Mouse (Mus musculus) erythroblast, embryonic 14.5 days (primary cell): ENCODE results near the gene Sumo1.

Experiments
- GATA1 ChIP-seq: IDR thresholded peaks from 2 replicates; pipeline ENCODE4 v1.6.1; 2012; ENCODE audit warnings: low read length, inconsistent platforms, mixed read lengths
- TAL1 ChIP-seq: IDR thresholded peaks from 3 replicates; pipeline ENCODE4 v1.6.1; 2012; ENCODE audit warnings: low read length, inconsistent platforms, mixed read lengths

- TF ChIP-seq GATA1 (no peak), TAL1 (no peak)
Measured at GRCm38 (mm10) chr1:59625410-59625809, 45.2 kb downstream of the Sumo1 start.
